Mouse (Mus musculus) hindlimb bud, embryonic 11.5 days (tissue): ENCODE data around the gene Msln.

Experiments used
- DNase-seq: peaks from one replicate; pipeline ENCODE4 v3.0.0-alpha.2; 2012; ENCODE audit warnings: low read depth, low spot score; ENCODE audit errors: extremely low spot score

Gene Msln

DNA sequence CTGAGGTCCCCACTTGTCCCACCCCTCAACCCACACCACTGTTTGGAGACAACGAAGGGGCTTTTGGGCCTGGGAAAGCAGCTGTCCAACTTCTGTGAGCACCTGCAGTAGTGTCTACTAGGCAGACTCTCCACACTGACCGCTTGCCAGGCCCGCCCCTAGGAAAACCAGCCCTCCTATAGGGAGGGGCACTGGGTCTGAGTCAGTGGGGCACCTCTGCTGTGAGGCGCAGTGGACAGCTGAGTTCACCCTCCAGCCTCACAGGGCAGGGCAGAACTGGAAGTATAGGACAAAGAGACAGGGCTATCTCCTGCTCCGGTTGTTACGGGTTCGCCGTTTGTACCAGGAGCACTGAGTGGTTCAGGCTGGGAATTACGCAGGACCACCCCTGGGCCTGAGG, at the start of gene Msln:
Gene Msln (minus strand): TSS at position 138 of the 400 bp plus-strand sequence.
- no peak for DNase-seq

GRCm38 (mm10) chr17:25802825-25803517, 48.8 kb upstream of the Msln start:
- DNase-seq: no peak

GRCm38 (mm10) chr17:25801029-25801428, 46.9 kb upstream of the Msln start:
- no peak for DNase-seq

- no peak for DNase-seq
Observed at GRCm38 (mm10) chr17:25796951-25797369, 42.8 kb upstream of the Msln start, which contains the start of gene Metrn. Metrn (minus strand) TSS chr17:25797136.

DNA sequence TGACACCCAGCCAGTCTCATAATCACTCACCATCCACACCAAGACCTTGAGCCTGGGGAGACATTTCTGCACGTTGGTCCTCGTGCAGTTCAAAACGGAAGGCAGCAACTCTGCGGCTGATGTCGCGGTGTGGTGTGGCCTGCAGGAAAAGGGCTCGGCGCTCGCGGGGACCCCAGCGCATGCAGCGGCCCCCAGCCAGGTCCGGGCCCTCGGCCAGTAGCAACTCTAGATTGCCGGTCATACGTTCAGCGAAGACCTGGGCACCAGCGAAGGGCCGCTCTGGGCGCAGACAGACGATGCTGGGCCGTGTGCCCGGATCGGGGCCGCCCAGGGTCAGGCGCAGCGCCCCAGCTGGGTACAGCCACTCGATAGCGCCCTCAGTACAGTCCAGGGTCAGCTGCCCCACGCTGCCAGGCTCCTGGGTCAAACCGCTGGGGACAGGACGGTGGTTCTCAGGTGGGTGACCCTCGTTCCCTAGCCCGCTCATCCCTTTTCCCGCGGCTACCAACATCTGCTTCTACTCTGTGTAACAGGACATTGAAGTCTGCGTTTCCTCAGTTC, 42.1 kb upstream of the Msln start:
- DNase-seq: no peak

GRCm38 (mm10) chr17:25795609-25796092, 41.5 kb upstream of the Msln start, which contains the start of gene AC134908.4:
AC134908.4 (minus strand) TSS chr17:25795659.
- peak; percentile 49 for DNase-seq

DNA sequence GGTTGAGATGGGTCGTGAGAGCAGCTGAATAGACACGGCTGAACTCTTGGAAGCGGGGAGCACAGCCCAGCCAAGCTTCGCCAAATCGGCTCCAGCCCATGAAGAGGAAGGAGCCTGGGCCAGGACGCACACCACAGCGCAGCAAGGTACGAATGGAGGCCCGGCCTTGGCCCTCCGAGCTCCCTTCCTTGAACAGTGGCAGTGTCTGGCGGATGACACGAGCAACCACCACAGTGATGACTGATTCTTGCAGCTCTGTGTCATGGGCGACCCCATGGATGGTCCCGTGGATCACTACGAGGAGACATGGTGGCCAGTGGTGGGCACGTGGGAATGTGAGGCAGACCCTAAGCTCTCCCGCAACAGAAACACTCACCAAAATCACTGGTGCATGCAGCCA, 40.8 kb upstream of the Msln start:
- no peak for DNase-seq

- DNase-seq: no peak
Observed at GRCm38 (mm10) chr17:25794197-25794596, 40.0 kb upstream of the Msln start.

- DNase-seq: no peak
Observed at GRCm38 (mm10) chr17:25792615-25793014, 38.4 kb upstream of the Msln start, which contains the start of gene Fam173a. Fam173a (minus strand) TSS chr17:25792901.

DNA sequence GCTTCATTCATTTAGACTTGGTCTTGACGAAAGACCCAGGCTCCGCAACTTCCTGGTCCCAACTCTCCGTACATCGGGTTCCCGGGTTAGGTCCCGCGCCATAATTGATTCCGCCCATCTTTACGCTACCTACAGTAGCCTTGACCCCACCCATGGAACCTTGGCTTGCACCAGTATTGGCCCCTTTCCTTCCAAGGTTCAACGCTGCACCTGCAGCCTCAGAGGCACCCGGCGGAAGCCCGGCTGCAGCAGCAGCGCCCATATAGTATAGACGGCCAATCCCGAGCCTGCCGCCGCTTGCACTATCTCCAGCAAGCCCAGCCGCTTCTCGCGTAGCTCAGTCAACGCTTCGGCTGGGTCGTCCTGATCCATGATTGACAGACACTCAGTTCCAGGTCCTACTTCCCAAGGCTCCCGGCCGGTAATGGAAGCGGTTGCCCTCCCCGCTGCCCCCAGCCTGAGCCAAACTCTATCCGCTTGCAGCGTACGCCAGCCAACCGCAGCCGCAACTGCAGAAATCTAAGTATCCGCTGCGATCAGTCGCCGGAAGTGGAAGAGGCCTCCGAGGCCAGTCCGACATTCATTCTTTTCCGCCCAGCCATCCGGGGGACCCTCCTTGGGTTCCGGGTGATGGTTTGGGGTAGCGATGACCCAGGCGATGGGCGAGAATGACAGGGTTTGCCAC, 37.8 kb upstream of the Msln start:
- DNase-seq: peak; percentile 47

- DNase-seq: no peak
Observed at GRCm38 (mm10) chr17:25791320-25791842, 37.2 kb upstream of the Msln start.

GRCm38 (mm10) chr17:25786781-25787504, 32.8 kb upstream of the Msln start:
- no peak for DNase-seq

- DNase-seq: no peak
Observed at GRCm38 (mm10) chr17:25786280-25786679, 32.1 kb upstream of the Msln start, which contains the start of gene Ccdc78. Ccdc78 (plus strand) TSS chr17:25786580.

GRCm38 (mm10) chr17:25785281-25785745, 31.1 kb upstream of the Msln start, which contains the start of gene Haghl:
Haghl (minus strand) TSS chr17:25785673.
- peak; percentile 92 for DNase-seq

DNA sequence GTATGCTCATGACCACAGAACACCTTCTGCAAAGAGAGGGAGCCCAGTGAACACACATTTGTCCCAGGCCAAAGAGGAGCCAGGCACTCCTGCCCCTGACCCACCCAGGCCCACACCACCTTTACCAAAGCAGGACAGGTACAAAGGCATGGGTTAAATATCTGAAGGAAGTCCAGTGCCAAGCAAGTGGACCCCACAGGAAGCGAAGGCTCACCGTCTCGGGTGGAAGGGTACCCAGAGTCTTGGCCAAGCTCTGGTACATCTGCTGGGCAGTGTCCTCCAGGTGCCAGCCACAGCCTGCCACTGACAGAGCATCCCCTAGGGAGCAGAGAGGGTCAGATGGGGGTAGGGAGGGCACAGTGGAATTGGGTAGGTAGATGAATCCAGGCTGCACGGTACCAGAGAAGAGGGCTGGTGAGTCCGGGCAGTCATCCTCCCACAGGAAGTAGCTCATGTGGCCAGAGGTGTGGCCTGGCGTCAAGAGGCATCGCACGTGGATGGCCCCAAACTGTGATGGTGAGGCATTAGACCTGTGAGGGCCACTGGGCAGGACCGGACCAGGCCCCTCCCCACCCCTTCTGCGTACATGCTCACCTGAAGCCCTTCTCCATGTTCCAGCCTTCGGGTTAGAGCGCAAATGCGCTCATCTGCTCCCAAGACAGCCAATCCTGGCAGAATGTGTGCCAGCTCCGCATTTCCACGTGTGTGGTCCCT, 29.8 kb upstream of the Msln start:
- DNase-seq: no peak

GRCm38 (mm10) chr17:25783086-25783485, 28.9 kb upstream of the Msln start:
- DNase-seq: no peak

DNA sequence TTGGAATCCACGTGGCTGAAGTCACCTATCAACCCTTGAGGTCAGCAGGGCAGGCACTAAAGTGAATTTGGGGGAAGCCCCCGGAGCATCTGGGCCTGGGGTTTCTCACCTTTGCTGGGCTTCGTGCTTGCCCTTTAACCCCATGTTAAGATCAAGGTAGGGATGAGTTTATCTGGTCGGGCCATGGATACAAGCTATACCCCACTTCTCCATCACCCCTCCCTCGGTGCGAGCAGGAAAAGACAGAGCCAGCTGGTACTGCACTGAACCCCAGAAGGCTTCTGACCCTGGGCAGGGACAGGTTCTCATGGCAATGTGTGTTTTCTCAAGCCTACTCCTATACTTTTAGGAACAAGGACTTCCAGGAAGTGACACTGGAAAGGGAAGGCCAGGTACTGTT, 27.2 kb upstream of the Msln start:
- DNase-seq: no peak

DNA sequence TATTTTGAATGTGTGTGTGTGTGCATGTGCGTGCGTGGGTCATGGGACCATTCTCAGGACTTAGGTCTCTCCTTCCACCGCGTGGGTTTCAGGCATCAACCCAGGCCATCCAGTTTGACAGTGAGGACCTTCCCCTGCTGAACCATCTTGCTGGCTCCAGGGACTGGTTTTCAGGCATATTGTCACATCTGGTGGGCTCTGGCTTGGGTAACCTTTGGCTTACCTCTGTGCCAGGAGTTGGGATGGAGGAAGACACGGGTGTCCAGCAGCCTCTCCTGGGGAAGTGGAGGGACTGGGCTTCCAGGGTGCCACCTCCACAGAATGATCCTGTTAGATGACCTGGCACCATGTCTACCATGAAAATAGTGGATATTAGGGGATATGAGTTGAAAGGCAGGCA, 23.8 kb upstream of the Msln start:
- no peak for DNase-seq

- DNase-seq: no peak
Observed at GRCm38 (mm10) chr17:25775318-25776062, 21.3 kb upstream of the Msln start.
